Mouse (Mus musculus) fibroblast of lung, adult 2 months (primary cell): ENCODE data around the gene Fank1.
A peak's percentile ranks its signal among the peaks of the same experiment; 100 is the strongest.

Source experiments
- DNase-seq: peaks from one replicate; pipeline ENCODE4 v3.0.0-alpha.2; 2011; ENCODE audit warnings: low read depth

The Fank1 gene

DNA sequence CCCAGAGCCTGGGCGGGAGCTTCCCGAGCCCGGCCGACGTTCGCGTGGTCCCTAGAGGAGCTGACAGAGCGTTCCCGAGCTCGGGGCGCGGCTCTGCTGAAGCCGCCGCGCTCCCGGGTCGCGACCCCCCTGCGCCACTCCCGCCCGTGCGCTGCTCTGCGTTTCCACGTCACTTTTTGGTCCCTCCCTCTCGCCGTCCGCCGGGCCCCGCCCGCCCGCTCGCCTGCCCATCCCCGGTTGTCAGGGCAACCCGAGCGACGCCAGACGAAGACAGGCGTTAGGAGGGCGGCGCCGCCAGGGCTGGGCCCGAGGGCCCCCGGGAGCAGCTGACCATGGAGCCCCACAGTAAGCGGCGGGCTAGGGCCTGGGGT, at the start of gene Fank1:
Fank1 (plus strand) TSS at position 236 of the 371 bp plus-strand sequence.
- no peak for DNase-seq

DNA sequence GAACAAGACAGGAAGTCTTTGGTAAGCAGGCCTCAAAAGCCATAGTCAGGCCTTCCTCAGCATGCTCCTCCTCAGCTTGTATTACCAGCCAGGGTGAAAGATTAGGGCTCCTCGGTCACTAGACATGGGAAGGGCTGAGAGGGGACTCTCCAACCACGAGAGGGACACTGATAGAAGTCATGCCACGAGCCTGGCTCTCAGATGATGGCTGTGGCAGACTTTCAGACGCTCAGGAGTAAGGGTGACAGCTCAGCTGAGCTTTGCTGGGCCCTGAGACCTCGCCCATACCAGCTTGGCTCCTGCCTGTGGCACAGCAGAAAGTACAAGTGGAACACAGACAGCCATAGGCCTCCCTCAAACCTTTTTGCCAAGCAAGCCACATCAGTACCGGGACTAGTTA, 49.6 kb upstream of the Fank1 start:
- no peak for DNase-seq

DNA sequence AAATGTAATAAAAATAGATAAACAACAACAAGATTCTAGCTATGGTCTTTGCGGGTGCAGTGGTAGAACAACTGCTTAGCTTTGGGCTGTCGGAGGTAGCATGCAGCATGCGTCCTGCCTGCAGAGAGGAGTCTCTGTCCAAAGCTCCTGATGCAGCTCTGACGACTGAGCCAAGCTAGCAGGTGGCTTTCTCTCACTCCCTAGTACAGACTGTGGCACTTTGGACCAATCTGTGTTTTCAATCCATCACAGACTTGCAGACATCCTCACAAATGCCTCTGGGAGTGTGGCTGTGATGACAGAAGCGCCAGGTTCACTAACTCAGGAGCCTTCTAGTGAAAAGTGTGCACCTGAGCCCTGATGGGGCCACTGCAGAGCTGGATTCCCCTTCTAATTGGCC, 47.3 kb upstream of the Fank1 start:
- no peak for DNase-seq

DNA sequence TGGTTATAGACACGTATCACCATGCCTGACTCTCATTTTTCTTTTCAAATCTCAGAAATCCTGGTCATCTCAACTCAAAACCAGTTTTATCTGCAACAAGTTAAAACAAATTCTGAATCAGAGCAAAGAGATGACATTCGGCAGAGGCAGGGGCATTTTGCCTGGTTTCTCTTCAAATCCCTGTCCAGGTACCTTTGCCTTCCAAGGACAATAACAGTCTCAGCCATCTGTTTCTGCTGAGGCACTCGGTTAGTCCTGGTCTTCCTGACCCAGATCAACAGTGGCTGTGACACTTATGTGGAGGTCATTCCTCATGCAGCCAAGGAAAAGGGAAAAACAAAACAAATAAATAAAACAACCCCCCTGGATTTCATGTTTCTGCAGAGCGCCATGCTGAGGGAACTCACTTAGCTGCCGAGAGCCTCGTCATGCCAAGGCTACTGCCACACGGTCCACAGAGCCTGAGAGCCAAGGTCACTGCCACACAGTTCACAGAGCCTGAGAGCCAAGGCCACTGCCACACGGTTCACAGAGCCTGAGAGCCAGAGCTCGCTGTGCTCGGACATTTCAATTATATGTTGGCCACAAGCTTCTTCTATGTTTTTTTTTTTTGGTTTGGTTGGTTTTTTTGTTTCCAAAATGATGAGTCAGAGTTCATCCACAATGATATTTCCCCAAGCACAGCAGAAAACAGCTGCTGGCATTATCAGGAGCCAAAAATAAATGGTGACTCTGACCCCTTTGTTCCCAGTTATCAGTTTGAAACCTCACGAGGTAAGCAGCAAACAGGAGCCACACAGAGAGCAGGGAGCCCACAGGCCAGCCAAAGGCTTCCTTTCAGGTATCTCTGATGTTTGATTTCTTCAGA, 46.1 kb upstream of the Fank1 start:
- no peak for DNase-seq

DNA sequence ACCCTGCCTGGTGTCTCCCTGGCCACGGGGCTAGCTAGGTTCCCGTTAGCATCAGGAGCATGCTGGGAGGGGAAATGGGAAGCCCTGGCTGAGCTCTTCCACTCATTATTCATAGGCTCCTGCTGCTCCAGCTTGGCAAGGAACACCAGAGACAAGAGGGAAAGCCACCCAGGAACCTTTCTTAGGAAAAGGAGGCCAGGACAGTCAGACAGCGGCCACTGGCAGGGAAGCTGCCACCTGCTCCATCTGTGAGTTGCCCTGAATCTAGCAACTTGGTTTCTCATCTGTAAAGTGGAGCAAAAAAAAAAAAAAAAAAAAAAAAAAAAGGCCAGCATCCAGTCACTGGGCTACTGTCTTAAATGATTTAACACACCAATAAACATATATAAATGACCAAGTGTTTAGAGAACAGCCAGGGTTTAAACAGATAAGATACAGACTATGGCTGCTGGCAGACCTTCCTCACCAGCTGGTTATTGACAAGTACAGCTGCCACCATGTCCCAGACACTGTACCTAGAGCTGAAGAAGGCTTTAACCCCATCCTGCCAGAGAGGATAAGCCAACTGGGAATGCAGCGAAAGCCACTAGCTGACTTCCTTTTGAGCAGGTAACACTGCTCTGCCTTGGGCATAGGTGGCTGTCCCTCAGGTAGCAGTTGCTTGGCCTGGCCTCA, 44.6 kb upstream of the Fank1 start:
- DNase-seq, result no peak

DNA sequence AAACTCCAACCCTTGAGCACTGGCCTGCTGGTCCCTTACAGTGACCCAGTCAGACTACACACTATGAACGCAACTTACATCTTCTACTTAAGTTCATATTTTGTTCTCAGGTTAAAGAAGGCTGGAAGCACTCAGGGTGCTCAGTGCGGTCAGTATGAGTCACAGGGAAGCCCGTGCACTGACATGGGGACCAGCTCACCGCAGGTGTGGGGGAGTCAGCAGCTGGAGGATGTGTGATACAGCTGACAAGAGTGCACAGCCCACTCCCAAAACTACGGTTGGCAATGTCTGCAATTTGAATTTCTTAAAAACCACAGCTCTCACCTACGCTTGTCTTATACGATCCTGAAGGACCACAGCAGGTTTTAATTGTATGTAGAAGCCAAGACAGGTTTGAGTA, 36.1 kb upstream of the Fank1 start:
- DNase-seq, result no peak

DNA sequence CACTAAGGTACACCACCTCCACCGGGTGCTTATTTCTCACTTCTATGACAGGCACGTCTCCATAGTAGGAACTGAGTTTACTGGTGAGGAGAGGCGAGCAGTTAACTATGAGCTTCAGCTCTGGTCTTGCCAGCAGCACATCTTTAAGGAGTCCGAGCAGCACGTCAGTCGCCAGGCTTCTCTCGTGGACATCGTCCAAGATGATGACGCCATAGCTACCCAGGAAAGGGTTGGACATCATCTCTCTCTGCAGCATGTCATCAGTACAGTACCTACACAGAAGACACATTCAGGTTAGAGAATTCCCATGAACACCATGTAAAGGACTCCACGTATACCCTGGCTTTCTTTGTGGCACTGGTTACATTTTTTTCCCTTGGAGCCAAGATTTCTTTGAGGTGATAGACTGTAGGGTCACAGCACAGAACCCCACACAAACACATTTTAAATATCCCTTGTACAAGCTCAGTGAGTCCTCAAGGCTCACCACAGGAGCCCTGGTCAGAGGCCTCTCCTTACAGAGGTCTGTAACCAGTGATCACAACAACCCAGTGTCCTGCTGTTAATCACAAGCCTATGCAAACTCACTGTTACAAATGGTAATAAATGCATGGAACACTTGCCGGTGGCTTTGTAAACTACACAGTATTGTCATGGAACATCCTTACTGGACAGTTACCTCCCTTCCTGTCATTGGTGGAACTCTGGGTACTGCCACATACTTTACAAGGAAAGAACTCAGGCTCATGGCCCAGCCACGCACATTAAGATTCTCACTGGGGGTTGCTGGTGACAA, 33.9 kb upstream of the Fank1 start:
- no peak for DNase-seq

DNA sequence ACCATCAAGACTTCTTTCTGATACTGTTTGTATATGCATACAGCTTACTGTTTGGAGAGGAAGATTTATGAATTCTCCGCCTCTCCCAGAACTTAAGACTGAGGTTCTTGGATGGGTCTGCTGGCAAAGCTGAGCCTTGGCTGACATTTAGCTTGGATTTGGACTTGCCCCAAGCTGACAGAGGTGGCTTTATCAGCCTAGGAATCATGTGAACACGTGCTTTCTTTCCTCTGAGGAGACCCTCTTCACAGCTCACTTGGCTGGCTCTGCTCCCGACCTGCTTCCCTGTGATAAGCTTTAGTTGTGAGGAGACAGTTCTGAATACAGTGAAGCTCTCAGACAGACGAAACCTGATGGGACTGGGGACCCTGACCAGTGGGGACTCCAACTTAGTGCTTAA, 33.0 kb upstream of the Fank1 start:
- DNase-seq, result no peak

DNA sequence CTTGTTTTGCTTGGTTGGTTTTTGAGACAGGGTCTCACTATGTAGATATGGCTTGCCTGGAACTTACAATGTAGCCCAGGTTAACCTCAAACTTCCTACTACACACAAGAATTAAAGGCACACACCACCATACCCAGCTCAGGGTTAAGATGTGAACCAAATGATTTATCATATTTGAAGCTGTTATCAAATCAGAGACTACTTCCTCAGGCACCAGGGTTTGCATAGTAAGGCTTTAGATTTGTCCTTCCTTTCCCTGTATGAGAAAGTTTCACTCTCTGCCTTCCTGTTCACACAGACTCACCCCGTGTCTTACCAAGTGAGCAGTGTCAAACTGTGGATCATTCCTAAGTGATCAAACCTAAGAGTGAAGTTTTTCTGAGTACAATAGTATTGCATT, 32.5 kb upstream of the Fank1 start:
- no peak for DNase-seq

DNA sequence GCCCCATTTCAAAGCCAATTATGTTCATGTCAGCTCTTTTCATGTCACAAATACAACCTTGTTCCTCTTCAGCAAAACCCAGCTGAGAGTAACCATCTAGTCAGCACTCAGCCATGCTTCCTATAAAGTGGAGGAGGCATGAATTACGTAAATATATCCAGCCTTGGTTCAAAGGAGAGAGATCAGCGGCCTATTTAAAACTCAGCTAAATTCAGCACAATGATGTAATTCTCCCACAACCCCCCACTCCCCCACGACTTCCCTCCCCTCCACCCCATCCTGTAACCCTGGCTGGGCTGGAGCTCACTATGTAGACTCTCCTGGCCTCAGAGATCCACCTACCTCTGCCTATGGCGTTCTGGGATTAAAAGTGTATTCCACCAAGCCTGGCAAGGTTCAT, 32.0 kb upstream of the Fank1 start:
- no peak for DNase-seq

DNA sequence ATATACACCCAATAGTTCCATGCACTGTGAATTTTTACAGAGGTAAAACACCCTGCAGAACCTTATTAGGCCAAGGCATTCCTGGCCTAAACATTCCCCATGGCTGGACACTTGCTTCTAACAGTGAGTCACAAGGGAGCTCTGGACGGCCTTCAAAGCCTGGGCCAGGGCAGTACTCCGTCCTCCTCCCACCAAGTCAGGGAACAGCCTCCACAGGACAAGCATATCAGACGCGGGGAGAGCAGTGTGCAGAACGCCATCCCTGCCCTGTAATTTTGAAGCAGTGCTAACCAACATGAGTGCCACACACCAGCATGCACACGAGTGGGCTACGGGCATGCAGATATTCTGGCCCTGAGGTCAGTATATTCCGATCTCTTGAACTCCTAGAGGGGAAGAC, 29.3 kb upstream of the Fank1 start:
- no peak for DNase-seq

DNA sequence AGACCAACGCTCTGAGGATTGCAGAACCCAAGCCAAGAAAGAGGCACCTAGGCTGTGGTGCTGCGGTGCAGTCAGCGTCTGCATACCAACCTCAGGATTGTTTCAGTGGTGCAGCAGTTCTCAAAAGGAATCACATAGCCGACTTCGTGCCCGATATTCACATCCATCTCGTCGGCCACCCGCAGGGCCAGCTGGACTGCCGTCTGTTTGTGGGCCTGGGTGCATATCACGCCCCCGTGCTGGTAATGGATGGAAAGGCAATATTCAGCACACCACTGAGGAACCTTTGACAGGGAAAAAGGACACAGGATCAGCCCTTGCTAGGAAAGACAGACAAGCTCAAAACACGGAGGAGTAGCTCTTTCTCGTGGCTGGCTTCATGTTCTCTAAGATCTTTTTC, 27.9 kb upstream of the Fank1 start:
- DNase-seq, result no peak

DNA sequence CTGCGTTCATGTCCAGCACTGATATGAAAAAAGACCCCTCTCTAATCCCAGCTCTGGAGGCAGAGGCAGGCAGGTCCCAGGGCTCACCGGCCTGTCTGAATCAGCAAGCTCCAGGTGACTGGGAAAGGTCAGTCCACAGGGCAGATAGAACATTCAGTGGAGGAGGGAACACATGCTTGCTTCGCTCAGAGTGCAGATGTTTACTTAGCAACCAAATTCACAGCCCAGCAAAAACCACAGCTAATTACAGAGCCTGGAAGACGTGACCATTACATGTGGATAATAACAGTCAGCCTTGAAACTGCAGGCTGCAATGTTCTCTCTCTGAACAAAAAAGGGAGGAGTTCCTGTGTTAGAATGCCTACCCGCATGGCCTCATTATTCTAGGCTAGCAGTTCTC, 26.0 kb upstream of the Fank1 start:
- DNase-seq, result no peak

DNA sequence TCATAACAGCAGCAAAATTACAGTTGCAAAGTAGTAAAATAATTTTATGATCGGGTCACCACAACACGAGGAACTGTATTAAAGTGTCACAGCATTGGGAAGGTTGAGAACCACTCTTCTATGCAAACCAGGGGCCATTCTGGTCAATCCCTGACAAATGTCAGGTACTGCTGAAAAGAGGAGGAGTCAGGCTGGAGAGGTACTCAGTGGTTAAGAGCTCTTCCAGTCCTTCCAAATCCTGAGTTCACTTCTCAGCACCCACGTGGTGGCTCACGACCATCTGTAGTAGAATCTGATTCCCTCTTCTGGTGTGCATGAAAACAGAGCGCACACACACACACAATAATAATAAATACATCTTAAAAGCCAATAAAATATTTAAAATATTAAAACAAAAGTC, 25.5 kb upstream of the Fank1 start:
- no peak for DNase-seq

DNA sequence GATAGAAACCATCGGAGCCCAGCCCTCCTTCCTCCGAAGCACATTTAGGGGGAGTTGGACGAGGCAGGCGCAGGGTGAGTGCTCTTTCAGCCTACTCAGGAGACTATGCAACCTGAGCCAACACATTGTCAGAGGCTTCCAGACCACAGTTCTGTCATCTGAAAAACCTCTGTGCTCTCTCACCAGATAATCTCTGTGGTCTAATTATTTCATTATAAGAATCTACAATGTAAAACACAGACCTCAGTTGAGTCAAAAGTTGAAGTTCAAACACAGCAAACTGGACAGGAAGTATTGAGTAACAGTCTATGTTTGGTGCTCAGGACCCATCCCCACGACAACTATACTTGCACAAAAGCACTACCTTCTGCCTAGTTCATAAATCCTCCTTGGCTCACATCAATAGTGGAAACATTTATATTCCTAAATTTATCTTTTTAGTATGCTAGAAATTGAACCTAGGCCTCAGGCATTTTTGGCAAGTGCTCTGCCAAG, 18.7 kb upstream of the Fank1 start:
- no peak for DNase-seq

DNA sequence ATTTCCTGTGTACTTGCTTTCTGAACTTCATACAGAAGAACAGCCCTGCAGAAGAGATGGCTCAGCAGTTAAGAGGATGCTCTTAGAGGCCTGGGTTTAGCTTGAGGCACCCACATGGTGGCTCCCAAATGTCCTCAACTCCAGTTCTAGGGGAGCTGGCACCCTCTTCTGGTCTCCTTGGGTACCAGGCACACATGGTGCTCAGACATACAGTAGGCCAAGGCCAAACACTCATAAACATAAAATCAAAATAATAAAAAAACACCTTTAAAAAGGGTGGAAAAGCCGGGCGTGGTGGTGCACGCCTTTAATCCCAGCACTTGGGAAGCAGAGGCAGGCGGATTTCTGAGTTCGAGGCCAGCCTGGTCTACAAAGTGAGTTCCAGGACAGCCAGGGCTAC, 17.9 kb upstream of the Fank1 start:
- no peak for DNase-seq

DNA sequence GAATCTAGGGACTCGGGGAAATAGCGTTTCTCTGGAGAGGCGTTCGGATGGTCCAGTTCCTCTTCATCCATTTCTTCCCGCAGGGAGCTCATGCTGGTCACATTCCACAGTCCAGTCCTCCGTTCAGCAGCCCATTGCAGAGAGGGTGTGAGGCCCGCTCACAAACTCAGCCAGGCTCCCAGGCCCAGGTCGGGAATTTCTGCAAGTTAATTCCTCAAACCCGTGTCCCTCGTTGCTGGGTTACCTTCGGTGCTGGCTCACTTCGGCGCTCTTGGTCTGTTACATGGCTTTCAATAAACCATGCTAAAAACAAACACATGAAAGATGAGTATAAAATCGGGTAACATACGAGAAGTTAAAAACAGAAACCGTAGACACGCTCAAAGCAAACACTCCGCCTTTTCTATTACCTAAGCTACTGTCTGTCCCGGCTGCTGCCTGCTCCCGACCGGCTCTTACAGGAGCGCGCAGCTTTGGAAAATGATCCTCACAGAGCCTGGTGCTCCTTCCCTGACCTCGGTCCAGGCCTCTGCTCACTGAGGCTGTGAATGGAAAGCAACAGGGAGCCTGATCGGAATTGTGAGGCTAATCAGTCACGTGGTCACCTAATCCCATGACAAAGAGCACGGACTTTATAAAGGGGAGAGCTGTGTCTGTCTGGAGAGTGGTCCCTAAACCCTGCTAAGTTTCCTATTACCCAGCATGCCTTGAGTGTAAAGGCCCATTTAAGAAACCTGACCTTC, 16.9 kb upstream of the Fank1 start:
- DNase-seq, result no peak

DNA sequence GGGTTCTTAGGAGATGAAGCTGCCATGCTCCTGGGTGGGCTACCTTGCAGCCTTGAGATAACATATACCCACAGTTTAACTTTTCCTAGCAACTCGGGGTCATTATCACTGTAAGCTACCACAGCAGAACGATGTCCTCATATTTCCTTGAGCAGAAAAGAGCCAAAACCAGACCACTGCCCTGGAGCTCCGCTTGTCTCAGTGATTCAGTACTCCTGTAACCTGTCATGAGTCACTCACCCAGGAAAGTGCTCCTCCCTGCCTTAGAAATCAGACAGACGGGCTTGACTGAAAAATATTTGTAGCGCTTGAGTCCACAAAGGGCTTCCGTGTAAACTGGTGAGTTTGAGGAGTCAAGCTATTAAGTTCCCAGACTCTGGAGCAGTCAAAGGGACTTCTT, 14.0 kb upstream of the Fank1 start:
- DNase-seq, result no peak

DNA sequence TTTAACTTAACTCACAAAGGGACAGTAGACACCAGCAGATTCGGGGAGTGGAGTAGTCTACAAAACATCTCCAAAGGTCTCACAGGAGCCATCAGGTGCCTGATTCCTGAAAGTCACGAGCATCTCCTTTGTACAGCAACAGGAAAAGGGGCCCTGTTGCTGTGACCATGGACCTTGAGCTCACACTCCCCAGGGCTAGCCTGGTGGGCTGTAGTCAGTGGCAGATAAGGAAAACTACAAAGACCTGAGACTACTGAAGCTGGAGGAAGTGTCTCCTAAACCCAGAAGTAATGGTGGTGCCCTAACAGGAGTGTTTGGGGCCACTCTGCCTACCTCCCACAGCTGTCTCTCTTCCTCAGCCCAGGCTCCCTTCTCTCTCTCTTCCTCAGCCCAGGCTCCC, 12.2 kb upstream of the Fank1 start:
- DNase-seq, result no peak

DNA sequence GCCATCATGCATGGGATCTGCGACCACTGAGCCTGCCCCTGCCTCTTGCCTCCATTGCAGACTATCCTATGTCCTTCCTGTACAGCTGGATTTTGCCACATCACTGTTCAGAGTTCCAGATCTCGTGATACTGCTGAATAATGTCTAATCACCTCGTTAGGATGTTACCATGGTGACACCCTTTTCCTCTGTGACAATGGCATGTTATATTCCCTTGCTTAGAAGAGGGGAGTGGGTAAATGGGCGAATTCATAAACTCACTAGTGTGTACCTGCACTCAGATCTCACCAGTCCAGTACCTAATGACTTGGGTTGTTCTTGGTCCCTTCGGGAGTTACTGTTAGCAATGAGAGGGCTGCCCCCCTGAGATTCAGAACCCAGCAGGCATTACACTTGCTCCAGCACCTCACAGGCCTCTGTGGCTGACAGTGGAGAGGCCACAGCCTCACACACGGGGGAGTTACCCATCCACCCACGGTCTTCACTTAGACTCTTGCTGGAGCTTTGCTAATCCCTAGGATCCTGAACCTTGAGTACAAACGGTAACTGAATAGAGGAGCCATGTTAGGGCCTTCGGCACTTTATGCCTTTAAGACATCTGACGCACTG, 11.3 kb upstream of the Fank1 start:
- DNase-seq, result no peak

DNA sequence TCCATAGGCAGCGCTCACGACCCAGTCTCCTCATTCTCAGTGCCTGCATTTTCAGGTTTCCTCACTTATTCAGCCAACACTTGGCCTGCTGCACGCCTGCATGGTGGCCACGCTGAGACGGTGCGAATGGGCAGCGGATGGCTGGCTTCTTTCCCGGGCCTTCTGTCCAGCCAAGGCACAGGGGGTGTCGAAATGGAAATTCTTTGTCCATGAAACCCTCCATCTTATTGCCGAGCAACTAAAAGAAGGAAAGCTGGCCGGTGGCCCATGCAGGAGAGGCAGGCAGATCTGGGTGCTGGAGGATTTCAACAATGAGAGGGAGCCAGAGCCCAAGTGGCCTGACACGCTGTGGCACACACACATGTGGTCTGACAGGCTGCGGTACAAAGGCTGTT, 10.8 kb upstream of the Fank1 start:
- peak; percentile 85 for DNase-seq

DNA sequence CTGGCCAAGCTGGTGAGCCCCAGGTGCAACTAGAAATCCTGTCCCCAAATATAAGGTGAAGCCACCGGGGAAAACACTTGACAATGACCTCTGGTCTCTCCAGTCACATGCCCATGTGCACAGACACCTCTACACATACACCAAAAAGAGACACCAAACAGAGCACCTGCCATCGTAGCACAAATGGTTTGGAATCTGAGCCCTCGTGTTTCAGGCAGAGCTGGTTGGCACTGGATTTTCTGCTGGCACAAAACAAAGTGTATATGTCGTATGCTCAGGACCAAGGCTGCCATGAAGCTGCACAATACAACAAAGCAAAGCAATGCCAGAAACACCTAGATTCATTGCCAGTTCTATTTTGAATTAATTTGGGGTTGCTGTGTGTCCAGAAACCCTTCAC, 8.6 kb upstream of the Fank1 start:
- no peak for DNase-seq
